Mouse (Mus musculus) MN1 (cell line): ENCODE data around the gene Tmem198.

Experiments used
- DNase-seq: peaks from one replicate; pipeline ENCODE4 v3.0.0-alpha.2; 2016; ENCODE audit warnings: low spot score

Tmem198 gene

DNA sequence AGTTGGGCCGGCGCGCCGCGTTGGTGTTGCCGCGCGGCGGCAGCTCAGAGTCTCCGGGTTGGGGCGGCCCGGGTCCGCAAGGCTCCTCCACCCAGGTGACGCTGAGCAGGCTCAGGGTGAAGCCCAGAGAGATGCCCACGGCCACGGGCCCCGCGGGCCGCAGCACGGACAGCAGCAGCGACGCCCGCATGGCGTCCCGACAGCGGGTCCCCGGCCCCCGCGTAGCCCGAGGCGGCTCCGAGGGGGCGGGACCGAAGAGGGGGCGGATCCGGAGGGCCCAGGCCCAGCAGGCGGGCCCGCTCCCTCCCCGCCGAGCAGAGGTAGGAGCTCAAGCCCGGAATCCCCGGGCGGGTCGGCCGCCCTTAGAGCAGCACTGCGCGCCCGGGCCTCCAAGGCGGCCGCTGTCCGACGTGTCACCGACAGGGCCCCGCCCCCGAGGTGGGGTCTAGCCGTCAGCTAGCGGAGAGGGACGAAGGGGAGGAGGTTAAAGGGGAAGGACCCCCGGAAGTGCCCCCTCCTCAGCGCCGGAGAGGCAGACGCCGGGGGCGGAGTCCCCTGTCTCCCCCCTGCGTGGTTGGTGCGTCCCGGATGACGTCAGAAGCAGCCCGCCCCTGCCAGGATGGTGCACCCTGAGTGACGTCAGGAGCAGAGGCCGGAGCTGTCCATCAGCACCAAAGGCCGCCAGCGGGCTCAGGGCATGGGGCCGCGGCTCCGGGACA is at the start of gene Tmem198, which contains the start of gene Chpf:
Tmem198 (plus strand) TSS at position 617 of the 719 bp plus-strand sequence.
Chpf (minus strand) TSS at position 392 of the 719 bp plus-strand sequence.
- DNase-seq, result peak; percentile 98

DNA sequence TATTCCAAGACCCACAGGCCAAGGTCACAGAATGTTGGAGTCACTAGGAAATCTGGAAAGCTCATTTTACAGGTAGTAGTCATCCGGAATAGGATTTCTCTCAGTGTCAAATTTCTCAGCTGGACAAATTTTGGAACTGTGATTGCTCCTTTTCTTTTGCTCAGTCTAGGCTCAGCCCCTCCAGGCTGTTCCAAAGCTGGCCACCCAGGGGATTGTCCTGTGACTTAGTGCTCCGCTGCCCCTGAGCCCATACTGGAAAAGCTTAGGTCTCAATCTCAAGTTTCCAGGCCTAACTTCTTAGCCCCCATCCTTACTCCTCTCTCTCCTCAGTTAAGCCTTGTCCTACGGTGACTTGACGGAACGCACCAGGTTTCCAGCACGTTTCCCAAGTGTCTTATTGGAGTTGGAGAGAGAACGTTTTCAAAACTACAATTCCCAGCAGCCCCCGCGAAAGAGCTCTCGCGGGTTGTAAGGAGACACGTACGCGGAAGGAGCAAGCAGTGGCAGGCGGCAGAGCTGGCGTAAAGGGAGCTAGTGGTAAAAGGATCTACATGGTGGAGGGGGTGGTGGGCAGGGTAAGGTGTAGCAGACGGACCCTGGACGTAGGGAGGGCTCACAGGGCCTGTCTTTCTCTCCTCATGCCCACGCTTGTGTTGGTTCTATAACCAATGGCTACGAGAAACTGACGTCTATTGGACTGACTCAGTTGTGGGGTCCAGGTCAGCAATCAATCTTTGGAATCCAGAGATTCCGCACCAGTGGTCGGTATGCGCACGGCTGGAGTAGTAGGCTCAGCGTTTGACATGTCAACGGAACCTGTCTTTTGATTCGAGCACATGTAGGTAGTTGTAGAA is 43.6 kb upstream of the Tmem198 start, which contains the start of gene Gmppa:
Gmppa (plus strand) TSS at position 456 of the 854 bp plus-strand sequence.
- peak; percentile 89 for DNase-seq

DNA sequence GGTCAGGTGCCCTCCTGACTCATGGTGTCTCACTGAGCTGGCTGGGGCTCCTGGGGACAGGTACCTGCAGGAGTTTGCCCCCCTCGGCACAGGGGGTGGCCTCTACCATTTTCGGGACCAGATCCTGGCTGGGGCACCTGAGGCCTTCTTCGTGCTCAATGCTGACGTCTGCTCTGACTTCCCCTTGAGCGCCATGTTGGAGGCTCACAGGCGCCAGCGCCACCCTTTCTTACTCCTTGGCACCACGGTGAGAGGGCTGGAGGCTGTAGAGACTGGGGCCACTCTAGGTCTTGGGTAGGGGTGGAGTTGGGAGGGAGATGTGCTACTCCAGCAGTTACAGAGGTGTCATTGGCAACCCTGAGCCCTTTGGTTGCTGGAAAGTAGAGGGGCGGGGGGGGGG is 40.5 kb upstream of the Tmem198 start:
- DNase-seq, result no peak

DNA sequence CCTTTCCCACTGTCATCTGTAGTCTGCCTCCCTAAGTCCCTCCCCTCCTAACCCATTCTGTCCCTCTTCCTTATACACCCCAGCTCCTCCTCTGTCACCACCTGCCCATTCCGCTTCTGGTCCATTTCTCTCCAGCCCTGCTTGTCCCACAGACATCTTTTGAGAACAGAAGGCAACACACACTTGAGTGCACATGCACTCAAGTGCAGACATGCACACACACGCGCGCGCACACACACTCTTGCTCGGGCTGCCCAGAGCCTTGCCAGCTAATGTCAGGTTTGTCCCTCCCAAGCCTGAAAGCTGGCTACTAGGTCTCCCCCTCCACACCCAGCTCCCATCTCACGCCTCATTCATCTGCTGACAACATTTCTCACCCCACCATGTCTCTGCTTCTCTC is 38.7 kb upstream of the Tmem198 start:
- no peak for DNase-seq

DNA sequence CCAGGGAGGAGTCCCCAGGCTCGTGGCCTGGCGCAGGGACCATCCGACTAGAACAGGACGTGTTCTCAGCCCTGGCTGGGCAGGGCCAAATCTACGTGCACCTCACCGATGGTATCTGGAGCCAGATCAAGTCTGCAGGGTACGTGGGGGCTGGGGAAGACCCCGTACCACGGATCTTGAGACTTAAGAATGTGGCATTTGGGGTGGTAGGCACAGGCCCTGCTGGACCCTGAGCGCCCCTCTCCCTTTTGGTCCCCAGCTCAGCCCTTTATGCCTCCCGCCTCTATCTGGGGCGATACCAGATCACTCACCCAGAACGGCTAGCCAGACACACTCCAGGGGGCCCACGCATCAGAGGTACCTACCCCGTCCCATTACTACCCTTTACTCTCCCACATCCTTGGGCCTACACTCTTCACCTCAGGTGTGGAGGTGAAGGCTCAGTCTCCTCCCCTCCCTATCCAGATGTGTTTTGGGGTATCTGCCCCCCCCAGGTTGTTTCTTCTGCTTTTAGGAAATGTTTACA is 37.8 kb upstream of the Tmem198 start:
- no peak for DNase-seq

DNA sequence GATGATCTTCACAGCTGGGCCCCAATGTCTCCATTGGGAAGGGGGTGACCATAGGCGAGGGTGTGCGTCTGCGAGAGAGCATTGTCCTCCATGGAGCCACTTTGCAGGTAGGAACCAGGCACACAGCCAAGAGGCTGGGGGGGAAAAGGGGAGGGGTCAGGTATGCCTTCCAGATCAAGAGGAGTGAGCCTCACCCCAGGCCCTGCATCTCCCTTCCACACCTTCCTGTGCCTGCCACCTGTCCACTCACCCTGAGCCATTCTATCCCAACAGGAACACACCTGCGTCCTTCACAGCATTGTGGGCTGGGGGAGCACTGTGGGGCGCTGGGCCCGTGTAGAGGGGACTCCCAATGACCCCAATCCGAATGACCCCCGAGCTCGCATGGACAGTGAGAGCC is 37.2 kb upstream of the Tmem198 start:
- no peak for DNase-seq

DNA sequence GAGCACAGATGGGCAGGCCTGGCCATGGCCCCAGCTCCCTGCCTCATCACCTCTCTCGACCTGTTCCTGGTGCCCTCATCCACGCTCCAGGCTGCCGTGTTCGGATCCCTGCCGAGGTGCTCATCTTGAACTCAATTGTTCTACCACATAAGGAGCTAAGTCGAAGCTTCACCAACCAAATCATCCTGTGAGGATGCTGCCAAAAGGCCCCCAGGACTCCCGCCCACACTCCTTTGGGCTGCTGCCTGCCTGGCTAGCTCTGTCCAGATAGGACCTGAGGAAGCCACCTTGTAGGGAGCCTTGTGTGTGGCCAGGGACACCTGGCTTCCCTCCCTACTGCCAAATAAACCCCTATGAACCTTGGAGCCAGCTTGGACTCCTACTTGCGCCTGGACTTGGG is 36.5 kb upstream of the Tmem198 start:
- DNase-seq, result no peak

DNA sequence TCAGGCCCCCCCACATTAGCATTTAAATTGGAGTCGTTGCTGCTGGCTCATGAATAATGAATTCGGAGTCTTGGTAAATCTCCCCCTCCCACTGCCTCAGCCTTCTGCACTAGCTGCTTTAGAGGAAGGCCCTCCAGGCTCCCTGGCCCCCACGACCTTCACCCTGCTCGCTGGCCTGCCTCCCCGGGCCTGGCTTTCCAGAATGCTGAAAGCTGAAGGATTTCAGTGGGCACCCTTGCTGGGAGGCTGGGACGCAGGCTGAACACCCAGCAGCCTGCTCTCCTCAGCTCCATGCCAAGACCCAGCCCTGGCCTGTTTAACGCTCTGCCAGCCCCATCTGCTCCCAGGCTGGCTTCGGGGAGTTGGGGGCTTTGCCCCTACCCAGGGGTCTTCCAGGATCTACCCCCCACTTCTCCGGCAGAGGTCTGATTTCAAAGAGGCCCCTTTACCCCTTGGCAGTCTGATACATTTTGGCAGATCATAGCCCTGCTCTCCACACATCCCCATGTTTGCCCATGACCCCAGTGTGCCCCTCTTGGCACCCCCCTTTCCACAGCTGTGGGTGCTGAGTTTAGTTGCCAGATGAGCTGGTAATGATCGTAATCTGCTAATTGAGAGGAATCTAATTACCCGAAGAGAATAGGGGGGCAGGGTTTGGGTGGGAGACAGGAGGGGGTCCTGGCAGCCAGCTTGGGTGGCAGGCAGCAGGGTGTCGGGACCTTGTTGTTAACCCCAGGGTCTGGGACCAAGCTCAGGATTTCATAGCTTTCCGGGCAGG is 35.9 kb upstream of the Tmem198 start:
- DNase-seq, result no peak

DNA sequence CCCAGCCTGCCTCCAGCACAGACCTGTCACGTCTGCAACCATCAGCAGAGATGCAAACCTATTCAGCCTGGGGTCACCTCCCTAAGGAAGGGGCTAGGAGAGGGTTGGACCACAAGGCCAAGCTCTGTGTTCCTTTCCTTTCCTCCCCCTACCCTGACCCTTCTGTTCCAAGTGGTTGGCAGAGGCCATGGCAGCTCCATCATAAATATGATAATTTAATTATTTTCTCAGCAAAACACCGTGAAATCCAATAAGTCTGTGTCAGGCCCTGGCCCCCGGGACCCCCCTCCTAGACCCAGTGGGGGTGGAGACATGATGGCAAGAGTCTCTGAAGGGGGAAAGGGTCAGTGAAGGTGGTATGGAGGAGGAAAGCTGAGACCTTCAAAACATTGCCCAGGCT is 35.1 kb upstream of the Tmem198 start:
- peak; percentile 58 for DNase-seq

DNA sequence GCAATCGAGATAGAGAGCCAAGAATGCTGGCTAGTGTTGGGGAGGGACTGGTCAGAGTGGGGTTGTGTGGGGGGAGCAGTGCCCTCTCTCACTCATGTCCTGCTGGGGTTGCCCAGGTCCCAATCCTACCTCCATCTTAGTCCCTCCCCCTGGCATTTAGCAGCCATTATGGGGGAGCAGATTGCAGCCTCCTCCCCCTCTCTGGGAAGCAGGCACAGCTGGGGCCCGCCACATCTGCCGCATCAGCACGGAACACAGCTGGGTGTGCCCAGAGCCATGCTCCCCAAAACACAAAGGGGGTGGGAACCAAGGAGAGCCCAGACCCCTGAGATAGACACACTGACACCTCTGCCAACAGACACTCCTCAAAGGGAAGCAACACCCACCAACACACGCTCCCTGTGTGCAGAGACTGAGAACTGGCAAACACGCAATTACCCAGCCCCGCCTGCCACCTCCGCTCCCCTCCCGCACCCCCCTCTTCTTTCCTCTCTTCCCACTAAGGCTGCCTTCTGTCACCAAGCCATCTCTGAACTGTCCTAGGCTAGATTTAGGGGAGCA is 34.1 kb upstream of the Tmem198 start:
- DNase-seq, result peak; percentile 47

DNA sequence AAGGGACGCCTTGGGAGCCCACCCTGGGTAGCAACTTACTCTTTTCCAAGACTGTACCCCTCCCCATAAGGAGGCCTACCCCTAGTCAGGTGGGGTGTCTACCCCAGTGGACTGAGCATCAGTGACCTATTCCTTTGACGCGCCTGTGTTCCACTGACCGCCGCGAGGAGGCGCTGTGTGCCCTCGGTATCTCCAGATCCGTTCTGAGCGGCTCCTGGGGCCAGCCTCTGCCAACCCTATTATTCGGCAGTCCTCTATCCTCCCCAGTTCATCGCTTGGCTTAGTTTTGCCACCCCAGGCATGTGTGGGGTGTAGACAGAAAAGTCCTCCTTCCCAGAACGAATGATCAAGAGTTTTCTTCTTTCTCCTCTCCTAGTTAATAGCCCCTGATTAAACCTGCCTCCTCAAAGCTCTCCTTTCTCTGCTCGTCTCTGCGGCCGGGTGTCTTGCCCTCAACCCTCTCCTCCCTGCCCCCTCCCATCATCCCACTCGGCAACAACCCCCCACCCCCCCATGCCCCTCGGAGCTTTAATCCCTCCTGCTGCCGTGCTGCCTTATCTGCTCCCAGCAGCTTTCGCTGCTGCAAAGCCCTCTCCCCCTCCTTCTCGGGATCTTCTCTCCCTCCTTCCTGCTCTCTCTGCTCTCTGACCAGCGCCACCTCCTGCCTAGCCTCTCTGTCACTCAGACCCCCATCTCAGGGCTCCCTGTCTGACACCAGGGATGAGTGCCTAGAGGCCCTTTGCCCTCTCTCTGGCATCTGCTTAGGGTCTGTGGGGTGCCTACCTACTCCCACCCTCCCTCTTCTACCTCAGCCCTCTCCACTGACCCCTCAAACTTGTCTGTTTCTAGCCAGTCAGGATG is 33.4 kb upstream of the Tmem198 start:
- peak; percentile 88 for DNase-seq

DNA sequence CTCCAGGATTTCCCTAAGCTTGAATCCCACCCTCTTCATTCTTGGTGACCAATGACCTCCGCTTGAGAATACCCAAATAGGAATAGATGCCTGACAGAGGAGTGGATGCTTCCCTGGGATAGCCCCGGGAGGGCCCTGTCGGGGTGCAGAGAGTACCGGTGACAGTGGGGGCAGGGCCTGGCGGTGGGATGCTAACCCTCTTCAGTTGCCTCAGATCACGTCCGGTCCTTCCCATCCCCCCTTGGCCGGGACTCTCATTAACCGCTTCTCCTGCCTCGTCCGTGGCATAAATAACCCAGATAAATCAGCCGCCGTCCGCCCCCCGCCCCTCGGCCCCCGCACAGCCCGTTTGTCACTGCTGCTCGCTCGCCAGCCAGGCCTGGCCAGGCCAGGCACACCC is 32.7 kb upstream of the Tmem198 start:
- peak; percentile 54 for DNase-seq

DNA sequence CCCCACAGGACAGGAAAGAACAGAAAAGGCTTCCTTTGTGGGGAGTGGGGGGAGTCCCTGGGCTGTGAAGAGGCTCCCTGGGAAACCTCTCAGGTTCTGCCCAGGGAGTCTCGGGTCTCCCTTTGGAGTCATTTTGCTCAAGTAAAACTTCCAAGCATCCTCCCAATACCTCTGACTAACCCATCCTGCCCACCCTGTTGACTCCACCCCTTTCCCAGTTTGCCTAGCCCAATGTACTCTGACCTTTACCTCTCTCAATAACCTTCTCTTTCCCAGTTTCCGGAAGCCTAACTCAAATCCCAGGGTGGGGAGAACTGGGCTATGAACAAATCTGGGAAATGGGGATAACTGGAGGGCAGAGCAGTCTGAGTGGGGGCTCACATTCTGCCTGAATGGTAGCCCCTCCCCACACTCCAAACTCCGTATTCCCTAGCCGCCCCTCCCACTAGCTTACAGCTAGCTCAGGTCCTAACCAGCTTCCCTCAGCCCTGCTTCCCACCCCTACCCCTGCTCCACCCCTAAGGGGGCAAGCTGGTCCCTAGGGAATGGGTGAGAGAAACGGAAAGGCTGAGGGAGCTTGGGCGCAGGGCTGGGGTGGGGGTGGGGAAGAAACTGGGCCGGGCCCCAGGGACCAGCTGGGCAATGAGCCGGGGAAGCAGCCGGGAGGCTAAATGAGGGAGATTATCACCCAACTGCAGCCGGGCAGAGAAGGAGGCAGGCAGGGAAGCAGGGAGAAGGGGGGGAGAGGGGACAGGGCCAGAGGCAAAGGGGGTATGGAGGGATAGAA is 31.9 kb upstream of the Tmem198 start:
- DNase-seq, result peak; percentile 80

DNA sequence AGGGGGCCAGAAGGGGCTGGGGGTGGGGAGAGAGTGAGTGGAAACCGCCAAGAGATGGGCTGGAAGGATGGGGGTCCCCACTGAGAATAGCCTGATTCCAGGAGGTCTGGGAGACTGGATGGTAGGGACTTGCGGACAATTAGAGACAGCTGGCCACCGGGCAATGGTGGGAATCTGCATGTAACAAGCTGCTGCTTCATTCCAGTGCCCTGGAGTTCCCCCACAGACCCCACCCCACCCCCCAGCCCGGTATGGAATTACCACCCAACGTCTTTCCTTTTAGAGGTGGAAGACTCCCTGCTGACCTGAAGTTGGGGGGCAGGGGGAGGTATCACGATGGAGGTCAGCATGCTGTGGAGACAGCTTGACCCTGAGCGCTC is 31.3 kb upstream of the Tmem198 start:
- no peak for DNase-seq

DNA sequence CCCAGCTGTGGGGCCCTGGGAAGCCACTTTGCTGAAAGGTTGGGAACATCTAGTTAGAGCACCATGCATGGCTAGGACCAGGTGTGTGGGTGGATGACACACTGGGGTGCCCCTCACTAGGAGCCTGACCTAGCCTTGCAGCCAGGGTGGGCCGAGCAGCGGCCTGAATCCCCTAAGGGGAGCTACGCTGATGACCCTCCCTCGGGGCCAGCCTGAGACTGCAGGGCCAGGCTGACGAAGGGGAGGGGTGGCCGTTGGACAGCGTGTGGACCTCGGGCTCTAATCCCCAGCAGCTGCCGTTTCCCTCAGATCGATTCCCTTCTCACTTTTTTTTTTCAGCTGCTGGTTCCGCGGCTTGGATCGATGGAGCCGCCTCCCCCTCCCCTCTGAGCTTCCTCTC is 30.4 kb upstream of the Tmem198 start:
- peak; percentile 53 for DNase-seq

DNA sequence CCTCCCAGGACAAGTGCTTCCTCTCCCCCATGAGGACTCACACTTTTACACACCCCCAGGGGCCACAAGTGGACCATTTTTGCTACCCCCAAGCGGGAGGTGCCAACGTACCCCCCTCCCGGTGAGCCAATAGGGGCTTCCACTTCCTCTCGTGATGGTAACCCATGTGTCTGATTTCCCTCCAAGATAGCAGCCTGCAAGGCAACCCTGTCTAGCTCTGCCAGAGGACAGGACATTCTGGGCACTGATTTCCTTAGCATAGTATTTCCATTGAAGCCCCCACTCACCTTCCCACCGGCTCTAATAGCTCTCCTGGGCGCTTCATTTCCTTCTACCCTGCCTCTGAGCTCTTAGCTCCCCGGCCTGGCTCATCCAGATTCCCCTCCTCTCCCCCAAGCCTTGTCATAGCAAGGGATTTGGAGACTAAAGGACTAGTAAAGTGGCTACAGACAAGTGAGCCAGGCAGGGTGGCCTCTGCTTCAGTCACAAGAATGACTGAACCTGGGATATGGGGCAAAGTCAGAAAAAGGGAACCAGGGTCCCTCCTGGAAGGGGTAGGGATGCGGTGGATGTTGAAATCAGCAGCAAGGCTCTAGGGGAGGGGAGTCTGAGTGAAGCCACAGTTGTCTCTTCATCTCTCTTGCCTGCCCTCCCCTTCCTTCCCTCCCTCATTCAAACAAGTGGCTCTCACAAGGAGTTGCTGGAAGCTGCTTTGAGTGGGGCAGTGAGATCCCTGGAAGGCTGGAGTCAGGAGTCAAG is 29.8 kb upstream of the Tmem198 start:
- DNase-seq, result peak; percentile 61

DNA sequence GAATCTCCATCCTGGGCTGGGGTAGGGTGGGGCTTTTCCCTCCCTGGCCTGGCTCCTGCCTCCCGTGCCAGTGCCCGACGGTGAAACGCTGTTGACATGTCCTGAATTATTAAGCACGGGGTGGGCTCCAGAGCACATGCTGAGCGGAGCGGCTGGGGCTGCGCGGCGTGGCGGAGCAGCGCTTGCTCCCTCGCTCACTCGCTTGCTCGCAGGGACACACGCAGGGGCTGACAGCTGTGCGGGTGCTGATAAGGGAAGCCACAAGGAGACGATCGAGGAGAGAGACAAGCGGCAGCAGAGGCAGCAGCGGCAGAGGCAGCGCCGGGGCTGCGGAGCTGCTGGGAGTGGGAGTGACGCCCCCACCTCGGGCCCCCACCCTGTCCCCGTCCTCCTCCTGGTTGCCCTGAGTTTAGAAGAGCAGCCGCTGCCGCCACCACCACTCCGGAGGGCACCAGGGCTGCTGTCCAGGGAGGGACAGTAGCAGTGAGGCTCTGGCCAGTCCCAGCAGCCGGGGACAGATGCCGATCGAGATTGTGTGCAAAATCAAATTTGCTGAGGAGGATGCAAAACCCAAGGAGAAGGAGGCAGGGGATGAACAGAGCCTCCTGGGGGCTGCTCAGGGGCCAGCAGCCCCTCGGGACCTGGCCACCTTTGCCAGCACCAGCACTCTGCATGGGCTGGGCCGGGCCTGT is 28.9 kb upstream of the Tmem198 start, which contains the start of gene Asic4:
Asic4 (plus strand) TSS at position 123 of the 692 bp plus-strand sequence.
- DNase-seq, result peak; percentile 57

DNA sequence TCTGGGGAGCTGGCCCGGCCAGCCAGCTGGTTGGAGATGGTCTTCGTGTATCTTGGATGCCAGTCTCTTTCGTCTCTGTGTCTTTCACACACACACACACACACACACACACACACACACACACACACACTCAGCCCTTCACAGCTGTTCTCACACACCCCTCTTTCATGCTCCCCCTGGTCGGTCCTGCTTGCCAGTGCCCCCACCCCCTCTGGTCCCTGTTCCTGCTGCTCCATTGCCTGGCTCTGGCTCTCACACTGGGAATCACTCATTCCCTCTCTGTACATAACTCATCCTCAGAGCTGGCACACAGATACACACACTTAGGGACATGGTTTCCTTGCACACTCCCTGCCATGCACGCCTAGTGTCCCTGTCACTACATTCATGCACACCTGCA is 27.4 kb upstream of the Tmem198 start:
- no peak for DNase-seq

DNA sequence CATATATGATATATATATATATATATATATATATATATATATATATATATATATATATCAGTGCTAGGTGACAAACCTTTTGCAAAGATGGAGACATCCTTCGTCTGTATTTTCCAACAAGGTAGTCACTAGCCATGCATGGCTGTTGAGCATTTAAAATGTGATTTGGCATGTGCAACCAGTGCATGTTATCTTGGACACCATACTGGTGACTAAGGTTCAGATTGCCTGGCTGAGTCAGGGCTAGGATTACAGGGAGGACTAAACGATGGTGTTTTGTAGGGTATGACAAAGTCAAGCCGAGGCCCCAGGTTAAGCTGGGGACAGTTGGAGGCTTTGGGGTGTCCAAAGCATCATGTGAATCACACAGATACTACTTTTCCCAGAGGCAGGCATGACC is 23.9 kb upstream of the Tmem198 start:
- DNase-seq, result peak; percentile 31
